Mouse (Mus musculus): ENCODE results near the gene Pom121. TPM values are rescaled to one million over a fixed set of nuclear protein-coding genes. Genes with fewer than 3 reads are reported as not detected.

Gene Pom121
- total RNA-seq (2023), result 48.5 TPM

GRCm38 (mm10) chr5:135394004-135394823, at the start of gene Pom121:
Pom121 (minus strand) TSS chr5:135394546.

GRCm38 (mm10) chr5:135369787-135370654, 24.3 kb downstream of the Pom121 start, which contains the start of gene Nsun5:
Nsun5 (plus strand) TSS chr5:135369953.

GRCm38 (mm10) chr5:135352995-135353394, 41.4 kb downstream of the Pom121 start, which contains the start of gene Trim50:
Trim50 (plus strand) TSS chr5:135353295.

GRCm38 (mm10) chr5:135349862-135350261, 44.5 kb downstream of the Pom121 start, which contains the start of gene Fkbp6:
Fkbp6 (minus strand) TSS chr5:135350044.

Other genes starting within 250 kb of the Pom121 start
- gene Tbl2, start 244.9 kb downstream of the Pom121 start, total RNA-seq (2023), result 17.1 TPM
- gene Bcl7b, start 226.3 kb downstream of the Pom121 start, total RNA-seq (2023), result 66.2 TPM
- gene Baz1b, start 207.3 kb downstream of the Pom121 start, total RNA-seq (2023), result 106 TPM
- 0.24 TPM for gene Fzd9, start 143.3 kb downstream of the Pom121 start, total RNA-seq (2023)
- gene Fkbp6, start 44.5 kb downstream of the Pom121 start, total RNA-seq (2023), result not detected
- not detected for gene Trim50, start 41.3 kb downstream of the Pom121 start, total RNA-seq (2023)
- 32.0 TPM for gene Nsun5, start 24.6 kb downstream of the Pom121 start, total RNA-seq (2023)
- gene Hip1, start 150.6 kb upstream of the Pom121 start, total RNA-seq (2023), result 3.6 TPM
- not detected for gene Ccl26, start 169.0 kb upstream of the Pom121 start, total RNA-seq (2023)
- gene Ccl24, start 178.5 kb upstream of the Pom121 start, total RNA-seq (2023), result 0.44 TPM
- gene Rhbdd2, start 238.1 kb upstream of the Pom121 start, total RNA-seq (2023), result 33.1 TPM